Mouse (Mus musculus) lung, postnatal 0 days (tissue): ENCODE measurements at regions not wholly inside any gene's neighbourhood (a gene's known extent, or its start where the extent isn't known, plus 50 kb on each side); places are given as distances from the start of the nearest gene placed in this dataset.

Experiments
- ATAC-seq: fragments of 200-750 bp; cut with Nextera tagmentation; 2 replicates; pipeline ENCODE4 v1.8.0; 2017; ENCODE audit warnings: moderate library complexity
- DNase-seq: peaks from one replicate; pipeline ENCODE4 v3.0.0-alpha.2; 2016; ENCODE audit warnings: low spot score
- H3K27ac ChIP-seq: fragments of 300-500 bp; sonication (generic); 2 replicates; pipeline ENCODE4 v1.5.1; 2014; ENCODE audit warnings: antibody characterized with exemption, mild to moderate bottlenecking, low read length, mixed read lengths
- H3K27me3 ChIP-seq: fragments of 300-500 bp; sonication (generic); replicated peaks from 2 replicates; pipeline ENCODE4 v1.6.1; 2014; ENCODE audit warnings: low read length, mixed read lengths; ENCODE audit not compliant: insufficient read depth
- H3K36me3 ChIP-seq: fragments of 300-500 bp; sonication (generic); 2 replicates; pipeline ENCODE4 v1.6.1; 2014; ENCODE audit warnings: low read length, mixed read lengths; ENCODE audit not compliant: insufficient read depth
- H3K4me1 ChIP-seq: fragments of 300-500 bp; sonication (generic); 2 replicates; pipeline ENCODE4 v1.6.1; 2014; ENCODE audit warnings: antibody characterized with exemption, low read depth, low read length, mixed read lengths; ENCODE audit not compliant: insufficient read depth
- H3K4me2 ChIP-seq: fragments of 300-500 bp; sonication (generic); replicated peaks from 2 replicates; pipeline ENCODE4 v1.6.1; 2014; ENCODE audit warnings: low read depth, mild to moderate bottlenecking, low read length, moderate library complexity, mixed read lengths
- H3K4me3 ChIP-seq: fragments of 300-500 bp; sonication (generic); 2 replicates; pipeline ENCODE4 v1.5.1; 2014; ENCODE audit warnings: low read depth, low read length
- H3K9ac ChIP-seq: fragments of 300-500 bp; sonication (generic); replicated peaks from 2 replicates; pipeline ENCODE4 v1.6.1; 2014; ENCODE audit warnings: low read depth, mild to moderate bottlenecking
- H3K9me3 ChIP-seq: fragments of 300-500 bp; sonication (generic); 2 replicates; pipeline ENCODE4 v1.6.1; 2016; ENCODE audit warnings: low read length, mixed read lengths
- CTCF ChIP-seq: IDR thresholded peaks from 2 replicates; pipeline ENCODE4 v1.5.1; 2016; ENCODE audit warnings: antibody characterized with exemption, mild to moderate bottlenecking
- EP300 ChIP-seq: IDR thresholded peaks from 2 replicates; pipeline ENCODE4 v1.6.1; 2016; ENCODE audit warnings: antibody characterized with exemption, mild to moderate bottlenecking, control low read depth
- WGBS: fragments of 180-500 bp; shearing (Covaris S2); extraction: QIAGEN DNeasy Blood & Tissue Kit; methylation state at CpG from one replicate; pipeline ENCODE4 v1.1.7; 2014; 5-methylcytosine and 5-hydroxymethylcytosine counted together

GRCm38 (mm10) chr10:57095920-57096319, 390.3 kb upstream of the Hsf2 start:
- Histone ChIP-seq H3K4me2 (no peak overlapping the region), H3K27me3 (no peaks in the 10 kb centered on the region), H3K9me3 (no peaks in the 10 kb centered on the region), H3K36me3 (no peaks in the 10 kb centered on the region), H3K27ac (no peak overlapping the region), H3K4me3 (no peak overlapping the region), H3K9ac (no peak overlapping the region), H3K4me1 (no peaks in the 10 kb centered on the region)
- no peak for DNase-seq
- TF ChIP-seq CTCF (no peak), EP300 (no peak)
- WGBS = 76% methylated on average over 3 of the region's 3 CpGs
- ATAC-seq = no peak

GRCm38 (mm10) chr10:57113359-57113758, 372.8 kb upstream of the Hsf2 start:
- Histone ChIP-seq H3K9ac (no peak overlapping the region), H3K36me3 (no peaks in the 10 kb centered on the region), H3K4me1 (no peaks in the 10 kb centered on the region), H3K27ac (no peak overlapping the region), H3K4me3 (no peak overlapping the region), H3K27me3 (no peaks in the 10 kb centered on the region), H3K4me2 (no peak overlapping the region), H3K9me3 (no peaks in the 10 kb centered on the region)
- DNase-seq (no peak), ATAC-seq (no peak)
- TF ChIP-seq CTCF (no peak), EP300 (no peak)
- 88% methylated on average over 2 of the region's 2 CpGs for WGBS

DNA sequence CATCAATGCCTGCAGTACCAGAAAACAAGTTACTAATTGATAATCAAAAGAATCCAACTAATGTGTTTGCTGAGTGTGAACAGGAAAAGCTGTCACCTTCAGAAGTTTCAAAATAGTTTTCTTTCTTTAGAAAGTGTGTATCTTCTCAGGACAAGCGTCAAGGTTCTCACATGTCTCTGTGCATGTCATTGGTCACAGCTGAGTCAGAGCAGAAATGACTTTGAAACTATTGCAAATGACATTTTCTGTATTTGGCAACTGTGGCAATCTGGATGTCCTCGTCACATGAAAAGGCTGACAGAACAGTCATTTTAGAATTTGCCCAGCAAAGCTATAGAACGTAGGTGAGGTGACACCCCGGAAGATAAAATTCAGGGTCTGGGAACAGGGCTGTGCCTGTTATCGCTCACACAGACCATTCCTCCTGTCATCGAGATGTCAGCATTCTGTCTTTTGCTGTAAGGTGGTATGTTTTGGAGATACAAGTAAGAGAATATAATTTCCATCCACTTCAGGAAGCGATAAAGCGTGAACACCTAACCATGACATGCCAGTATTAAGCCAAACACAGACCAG, 371.4 kb upstream of the Hsf2 start:
- no peaks in the 10 kb centered on the region for H3K9me3 ChIP-seq
- no peak for DNase-seq
- H3K9ac ChIP-seq = no peak overlapping the region
- 85% methylated on average over 8 of the region's 8 CpGs for WGBS
- H3K4me2 ChIP-seq = no peak overlapping the region
- H3K4me1 ChIP-seq = no peaks in the 10 kb centered on the region
- H3K4me3 ChIP-seq = no peak overlapping the region
- no peak overlapping the region for H3K27ac ChIP-seq
- H3K36me3 ChIP-seq = no peaks in the 10 kb centered on the region
- no peak for ATAC-seq
- no peak for TF ChIP-seq EP300
- TF ChIP-seq CTCF = no peak
- no peaks in the 10 kb centered on the region for H3K27me3 ChIP-seq

GRCm38 (mm10) chr10:57121514-57121913, 364.7 kb upstream of the Hsf2 start:
- WGBS = 72% methylated on average over 1 of the region's 1 CpGs
- DNase-seq = no peak
- no peak for ATAC-seq
- no peak overlapping the region for H3K4me3 ChIP-seq
- no peak for TF ChIP-seq EP300
- H3K9me3 ChIP-seq = no peaks in the 10 kb centered on the region
- no peak overlapping the region for H3K27ac ChIP-seq
- no peaks in the 10 kb centered on the region for H3K36me3 ChIP-seq
- no peaks in the 10 kb centered on the region for H3K27me3 ChIP-seq
- no peak overlapping the region for H3K9ac ChIP-seq
- no peak overlapping the region for H3K4me2 ChIP-seq
- no peaks in the 10 kb centered on the region for H3K4me1 ChIP-seq

- no peak overlapping the region for H3K4me2 ChIP-seq
- no peaks in the 10 kb centered on the region for H3K4me1 ChIP-seq
- no peaks in the 10 kb centered on the region for H3K9me3 ChIP-seq
- ATAC-seq = no peak
- WGBS = 74% methylated on average over 3 of the region's 3 CpGs
- TF ChIP-seq EP300 = no peak
- TF ChIP-seq CTCF = no peak
- no peaks in the 10 kb centered on the region for H3K36me3 ChIP-seq
- no peak overlapping the region for H3K4me3 ChIP-seq
- DNase-seq = no peak
- H3K9ac ChIP-seq = no peak overlapping the region
- no peak overlapping the region for H3K27ac ChIP-seq
- no peaks in the 10 kb centered on the region for H3K27me3 ChIP-seq
These were observed 359.0 kb upstream of the Hsf2 start for GRCm38 (mm10) chr10:57127185-57127584.

GRCm38 (mm10) chr10:57156426-57156825, 329.8 kb upstream of the Hsf2 start:
- ATAC-seq (peak; percentile 94), DNase-seq (peak; percentile 92)
- Histone ChIP-seq H3K4me1 (no peaks in the 10 kb centered on the region), H3K4me2 (no peak overlapping the region), H3K9ac (no peak overlapping the region), H3K4me3 (no peak overlapping the region), H3K36me3 (no peaks in the 10 kb centered on the region), H3K27me3 (no peaks in the 10 kb centered on the region), H3K27ac (peak overlapping the region; percentile 70), H3K9me3 (no peaks in the 10 kb centered on the region)
- WGBS = 46% methylated on average over 4 of the region's 4 CpGs
- TF ChIP-seq EP300 = peak; percentile 99
- TF ChIP-seq CTCF = no peak

- H3K9me3 ChIP-seq = no peaks in the 10 kb centered on the region
- H3K4me2 ChIP-seq = no peak overlapping the region
- ATAC-seq = peak; percentile 55; the same call in 1 of the 2 replicates
- H3K4me3 ChIP-seq = no peak overlapping the region
- H3K27me3 ChIP-seq = no peaks in the 10 kb centered on the region
- WGBS = 55% methylated on average over 9 of the region's 9 CpGs
- no peak for DNase-seq
- no peaks in the 10 kb centered on the region for H3K4me1 ChIP-seq
- H3K36me3 ChIP-seq = no peaks in the 10 kb centered on the region
- TF ChIP-seq EP300 (no peak), CTCF (no peak)
- peak overlapping the region; percentile 70 for H3K27ac ChIP-seq
- H3K9ac ChIP-seq = no peak overlapping the region
These were observed 329.3 kb upstream of the Hsf2 start for GRCm38 (mm10) chr10:57156912-57157311.
